Mouse (Mus musculus) limb, embryonic 11.5 days (tissue): ENCODE measurements around the gene Abhd2. TPM values are rescaled to one million over a fixed set of nuclear protein-coding genes. Genes with fewer than 3 reads are reported as not detected.

ENCODE experiments used
- ATAC-seq: fragments of 200-750 bp; cut with Nextera tagmentation; 2 replicates; pipeline ENCODE4 v1.8.0; 2017; ENCODE audit warnings: low read depth; ENCODE audit not compliant: insufficient number of reproducible peaks, low FRiP score, low TSS enrichment
- DNase-seq: peaks from one replicate; pipeline ENCODE4 v3.0.0-alpha.2; 2015; ENCODE audit warnings: low spot score
- H3K27ac ChIP-seq: fragments of 300-500 bp; sonication (generic); replicated peaks from 2 replicates; pipeline ENCODE4 v1.5.1; 2014; ENCODE audit warnings: low read depth, mild to moderate bottlenecking, low read length
- H3K27me3 ChIP-seq: fragments of 300-500 bp; sonication (generic); 2 replicates; pipeline ENCODE4 v1.6.1; 2014; ENCODE audit warnings: mild to moderate bottlenecking, low read length, mixed read lengths; ENCODE audit not compliant: control insufficient read depth, insufficient read depth
- H3K36me3 ChIP-seq: fragments of 300-500 bp; sonication (generic); 2 replicates; pipeline ENCODE4 v1.6.1; 2014; ENCODE audit warnings: mild to moderate bottlenecking, low read length, moderate library complexity, mixed read lengths; ENCODE audit not compliant: control insufficient read depth, insufficient read depth
- H3K4me1 ChIP-seq: fragments of 300-500 bp; sonication (generic); 2 replicates; pipeline ENCODE4 v1.6.1; 2014; ENCODE audit warnings: low read length, mixed read lengths; ENCODE audit not compliant: control insufficient read depth, insufficient read depth
- H3K4me2 ChIP-seq: fragments of 300-500 bp; sonication (generic); 2 replicates; pipeline ENCODE4 v1.6.1; 2014; ENCODE audit warnings: low read depth, mild to moderate bottlenecking, moderate library complexity; ENCODE audit not compliant: severe bottlenecking
- H3K4me3 ChIP-seq: fragments of 300-500 bp; sonication (generic); 2 replicates; pipeline ENCODE4 v1.5.1; 2014; ENCODE audit warnings: low read depth, low read length
- H3K9ac ChIP-seq: fragments of 300-500 bp; sonication (generic); 2 replicates; pipeline ENCODE4 v1.6.1; 2014; ENCODE audit warnings: mild to moderate bottlenecking, low read length
- H3K9me3 ChIP-seq: fragments of 300-500 bp; sonication (generic); 2 replicates; pipeline ENCODE4 v1.6.1; 2016; ENCODE audit warnings: low read length; ENCODE audit not compliant: control insufficient read depth
- WGBS: fragments of 180-500 bp; shearing (Covaris S2); extraction: QIAGEN DNeasy Blood & Tissue Kit; methylation state at CpG from one replicate; pipeline ENCODE4 v1.1.7; 2014; 5-methylcytosine and 5-hydroxymethylcytosine counted together
- polyA plus RNA-seq: library from polyadenylated mRNA; unstranded; fragments of >200 nt; fragmentation: Nextera tagmentation; extraction: Ambion mirVana; gene quantifications from 2 replicates; pipeline ENCODE4 v1.2.1, GENCODE M21; 2014

Gene Abhd2
- polyA plus RNA-seq, 1 experiment from 2014 or later: 8.8 TPM

GRCm38 (mm10) chr7:79288422-79288821 is 15.4 kb downstream of the Abhd2 start:
- no peak overlapping the region for H3K4me2 ChIP-seq
- 93% methylated on average over 5 of the region's 5 CpGs for WGBS

GRCm38 (mm10) chr7:79293605-79294232 is 20.7 kb downstream of the Abhd2 start:
- Histone ChIP-seq H3K4me3 (no peak overlapping the region), H3K36me3 (no peaks in the 10 kb centered on the region; the same call in 1 of the 2 replicates), H3K9ac (no peak overlapping the region), H3K4me1 (no peaks in the 10 kb centered on the region), H3K27me3 (no peaks in the 10 kb centered on the region), H3K9me3 (no peaks in the 10 kb centered on the region), H3K27ac (no peak overlapping the region), H3K4me2 (no peak overlapping the region)
- DNase-seq (no peak), ATAC-seq (no peak)
- 81% methylated on average over 14 of the region's 14 CpGs for WGBS

More at GRCm38 (mm10) chr7:79288422-79288821, 15.4 kb downstream of the Abhd2 start:
- no peaks in the 10 kb centered on the region for H3K4me1 ChIP-seq
- no peaks in the 10 kb centered on the region for H3K36me3 ChIP-seq
- ATAC-seq: no peak
- no peaks in the 10 kb centered on the region for H3K9me3 ChIP-seq
- no peak overlapping the region for H3K4me3 ChIP-seq
- H3K27me3 ChIP-seq: no peaks in the 10 kb centered on the region
- no peak overlapping the region for H3K9ac ChIP-seq
- no peak for DNase-seq
- H3K27ac ChIP-seq: no peak overlapping the region

GRCm38 (mm10) chr7:79294449-79294980 is 21.5 kb downstream of the Abhd2 start:
- WGBS: 94% methylated on average over 13 of the region's 13 CpGs
- no peak overlapping the region for H3K4me2 ChIP-seq
- H3K36me3 ChIP-seq: no peaks in the 10 kb centered on the region; the same call in 1 of the 2 replicates
- no peaks in the 10 kb centered on the region for H3K9me3 ChIP-seq
- H3K27me3 ChIP-seq: no peaks in the 10 kb centered on the region
- no peak overlapping the region for H3K9ac ChIP-seq
- no peak overlapping the region for H3K27ac ChIP-seq
- ATAC-seq (no peak), DNase-seq (no peak)
- no peak overlapping the region for H3K4me3 ChIP-seq
- no peaks in the 10 kb centered on the region for H3K4me1 ChIP-seq

- 88% methylated on average over 13 of the region's 13 CpGs for WGBS
- H3K4me1 ChIP-seq: no peaks in the 10 kb centered on the region
- no peak overlapping the region for H3K4me2 ChIP-seq
- no peaks in the 10 kb centered on the region for H3K9me3 ChIP-seq
- no peaks in the 10 kb centered on the region; the same call in 1 of the 2 replicates for H3K36me3 ChIP-seq
- H3K27me3 ChIP-seq: no peaks in the 10 kb centered on the region
- no peak overlapping the region for H3K4me3 ChIP-seq
- DNase-seq (no peak), ATAC-seq (no peak)
- no peak overlapping the region for H3K27ac ChIP-seq
- no peak overlapping the region for H3K9ac ChIP-seq
These were observed 22.3 kb downstream of the Abhd2 start for GRCm38 (mm10) chr7:79295196-79295826.

- 37% methylated on average over 1 of the region's 1 CpGs for WGBS
These were observed 25.7 kb downstream of the Abhd2 start for GRCm38 (mm10) chr7:79298681-79299080.

GRCm38 (mm10) chr7:79299548-79299947 is 26.5 kb downstream of the Abhd2 start:
- Histone ChIP-seq H3K9me3 (no peaks in the 10 kb centered on the region), H3K36me3 (no peaks in the 10 kb centered on the region; the same call in 1 of the 2 replicates), H3K27me3 (no peaks in the 10 kb centered on the region), H3K9ac (no peak overlapping the region), H3K4me3 (no peak overlapping the region), H3K4me1 (no peaks in the 10 kb centered on the region), H3K27ac (no peak overlapping the region), H3K4me2 (no peak overlapping the region)
- no peak for ATAC-seq
- 79% methylated on average over 7 of the region's 7 CpGs for WGBS
- no peak for DNase-seq

More at GRCm38 (mm10) chr7:79298681-79299080, 25.7 kb downstream of the Abhd2 start:
- DNase-seq: no peak
- no peaks in the 10 kb centered on the region for H3K27me3 ChIP-seq
- no peak overlapping the region for H3K4me2 ChIP-seq
- H3K4me1 ChIP-seq: no peaks in the 10 kb centered on the region
- no peaks in the 10 kb centered on the region; the same call in 1 of the 2 replicates for H3K36me3 ChIP-seq
- no peak for ATAC-seq
- no peak overlapping the region for H3K4me3 ChIP-seq
- no peak overlapping the region for H3K9ac ChIP-seq
- H3K27ac ChIP-seq: no peak overlapping the region
- no peaks in the 10 kb centered on the region for H3K9me3 ChIP-seq

- DNase-seq: no peak
- Histone ChIP-seq H3K4me1 (no peaks in the 10 kb centered on the region), H3K9me3 (no peaks in the 10 kb centered on the region), H3K4me2 (no peak overlapping the region), H3K9ac (no peak overlapping the region), H3K27me3 (no peaks in the 10 kb centered on the region), H3K36me3 (no peaks in the 10 kb centered on the region), H3K27ac (no peak overlapping the region), H3K4me3 (no peak overlapping the region)
- no peak for ATAC-seq
- WGBS: 39% methylated on average over 13 of the region's 13 CpGs
These were observed 27.6 kb downstream of the Abhd2 start for GRCm38 (mm10) chr7:79300432-79301151.

GRCm38 (mm10) chr7:79302145-79302544 is 29.1 kb downstream of the Abhd2 start:
- no peak overlapping the region for H3K27ac ChIP-seq

More at GRCm38 (mm10) chr7:79302145-79302544, 29.1 kb downstream of the Abhd2 start:
- Histone ChIP-seq H3K36me3 (no peaks in the 10 kb centered on the region), H3K27me3 (no peaks in the 10 kb centered on the region), H3K9ac (no peak overlapping the region), H3K4me2 (no peak overlapping the region), H3K4me3 (no peak overlapping the region), H3K9me3 (no peaks in the 10 kb centered on the region), H3K4me1 (no peaks in the 10 kb centered on the region)
- no peak for DNase-seq
- WGBS: 88% methylated on average over 6 of the region's 6 CpGs
- no peak for ATAC-seq
